Mouse (Mus musculus) olfactory bulb, adult 2 months (tissue): ENCODE measurements around the gene Morc3.

Experiments
- CTCF ChIP-seq: fragments of 200-500 bp; IDR thresholded peaks from 2 replicates; pipeline ENCODE4 v1.5.1; 2012; ENCODE audit warnings: low read depth, mild to moderate bottlenecking, low read length, moderate library complexity; ENCODE audit not compliant: insufficient read depth
- POLR2A ChIP-seq: fragments of 200-500 bp; IDR thresholded peaks from 2 replicates; pipeline ENCODE4 v1.6.1; 2012; ENCODE audit warnings: mild to moderate bottlenecking, low read depth, low read length, moderate library complexity; ENCODE audit not compliant: insufficient read depth

DNA sequence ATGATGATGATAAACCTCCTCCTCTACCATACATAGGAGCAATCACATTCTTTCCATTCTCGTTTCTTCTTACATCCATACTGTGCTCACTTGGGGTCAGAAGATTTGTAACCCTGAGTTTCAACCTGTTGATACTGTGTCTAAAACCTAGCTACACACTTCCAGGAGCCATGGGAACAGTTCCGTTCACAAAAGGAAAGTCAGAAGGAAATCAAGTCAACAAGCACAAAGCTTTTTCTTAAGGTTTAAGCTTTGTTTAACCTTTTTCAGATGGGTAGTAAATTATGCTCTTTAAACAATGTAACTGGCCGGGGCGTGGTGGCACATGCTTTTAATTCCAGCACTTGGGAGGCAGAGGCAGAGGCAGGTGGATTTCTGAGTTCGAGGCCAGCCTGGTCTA lies 14.6 kb upstream of the Morc3 start:
- TF ChIP-seq POLR2A = no peak
- TF ChIP-seq CTCF = no peak
